Mouse (Mus musculus): ENCODE measurements around the gene Zfp804b. TPM values are rescaled to one million over a fixed set of nuclear protein-coding genes. Genes with fewer than 3 reads are reported as not detected.

Gene Zfp804b
- not detected for polyA plus RNA-seq (2017; shearing (Covaris generic))

GRCm38 (mm10) chr5:7344145-7345010 is at the start of gene Zfp804b:
Gene Zfp804b, minus strand, starts transcription at chr5:7344756.

DNA sequence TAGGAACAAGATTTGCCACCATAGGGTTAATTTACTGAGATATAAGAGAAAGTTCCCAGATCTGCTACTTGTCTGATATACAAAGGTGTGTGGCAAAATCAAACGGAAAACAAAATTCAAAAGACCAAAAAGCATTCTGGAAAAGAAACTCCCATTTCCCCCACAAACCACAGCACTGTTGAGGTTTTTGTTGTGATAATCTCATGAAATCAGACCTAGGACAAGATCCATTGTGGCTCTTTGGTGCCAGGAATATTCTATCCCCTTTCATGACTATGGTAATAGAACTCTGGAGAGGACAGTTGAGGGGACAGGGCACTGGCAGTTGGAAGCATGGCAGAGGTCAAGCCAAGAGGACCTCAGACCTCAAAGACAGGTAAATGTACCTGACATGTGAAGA is 40.7 kb downstream of the Zfp804b start, which contains the start of gene Tex47:
TSS of gene Tex47 (plus strand) at position 301 of the 400 bp plus-strand sequence.

Other genes starting within 250 kb of the Zfp804b start
- not detected for gene Tex47, start 40.6 kb downstream of the Zfp804b start, polyA plus RNA-seq (2017; shearing (Covaris generic))

All from CD4-positive, CD25-positive, alpha-beta regulatory T cell, adult 9 weeks (primary cell).